8 mouse cellular contexts compared by ENCODE assay signal in the genomic region with DNA sequence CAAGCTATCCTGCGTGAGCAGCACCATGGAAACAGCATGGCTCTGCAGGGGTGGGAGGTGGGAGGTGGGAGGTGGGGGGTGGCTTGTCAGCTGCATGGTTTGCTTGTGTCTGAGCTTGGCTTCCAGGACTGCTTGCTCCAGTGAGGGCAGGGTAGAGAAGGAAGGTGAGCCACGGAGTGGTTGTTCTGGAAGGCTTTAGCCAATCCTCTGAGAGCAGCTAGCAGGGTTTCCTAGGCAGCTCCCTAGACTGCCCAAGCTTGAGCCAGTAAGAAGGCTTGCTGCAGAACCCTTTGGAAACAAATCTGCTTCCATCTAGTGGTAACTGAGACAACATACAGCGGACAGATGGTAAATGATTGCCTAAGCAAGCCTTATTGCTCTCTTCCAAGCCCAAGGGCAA.
DNase-seq lines count a peak whose midpoint lies in the region; ATAC-seq lines count a peak whose summit lies in the region.

No protein-coding gene starts in this region.

- no peak overlapping the region for H3K4me3 ChIP-seq in heart, embryonic 12.5 days
- H3K4me3 ChIP-seq in kidney, embryonic 15.5 days (replicated peaks): no peak overlapping the region
- H3K4me3 ChIP-seq in limb, embryonic 12.5 days (replicated peaks): no peak overlapping the region
- H3K4me3 ChIP-seq in midbrain, embryonic 16.5 days (ENCODE audit: low read depth, low read length): no peak overlapping the region

- no peak overlapping the region for H3K4me2 ChIP-seq in heart, embryonic 12.5 days
- no peak overlapping the region for H3K4me2 ChIP-seq in kidney, embryonic 15.5 days
- no peak overlapping the region for H3K4me2 ChIP-seq in limb, embryonic 12.5 days
- H3K4me2 ChIP-seq in midbrain, embryonic 16.5 days (ENCODE audit: low read length): peak overlapping the region; percentile 27; the same call in 1 of the 2 replicates

- no peak overlapping the region for H3K9ac ChIP-seq in heart, embryonic 12.5 days
- no peak overlapping the region for H3K9ac ChIP-seq in kidney, embryonic 15.5 days
- no peak overlapping the region for H3K9ac ChIP-seq in limb, embryonic 12.5 days (replicated peaks)
- no peak overlapping the region for H3K9ac ChIP-seq in midbrain, embryonic 16.5 days (ENCODE audit: low read depth, low read length)

- no peaks in the 10 kb centered on the region for H3K27me3 ChIP-seq in heart, embryonic 12.5 days (replicated peaks)
- no peaks in the 10 kb centered on the region for H3K27me3 ChIP-seq in kidney, embryonic 15.5 days
- no peaks in the 10 kb centered on the region for H3K27me3 ChIP-seq in limb, embryonic 12.5 days
- no peaks in the 10 kb centered on the region for H3K27me3 ChIP-seq in midbrain, embryonic 16.5 days (ENCODE audit: control insufficient read depth, insufficient read depth, low read depth, low read length)

- 10% methylated on average over 3 of the region's 3 CpGs for WGBS in heart, embryonic 12.5 days
- WGBS in kidney, embryonic 15.5 days: 4% methylated on average over 3 of the region's 3 CpGs
- WGBS in limb, embryonic 12.5 days: 14% methylated on average over 3 of the region's 3 CpGs
- 6% methylated on average over 3 of the region's 3 CpGs for WGBS in midbrain, embryonic 16.5 days

- no peak overlapping the region for H3K27ac ChIP-seq in heart, embryonic 12.5 days (ENCODE audit: poor library complexity, severe bottlenecking)
- H3K27ac ChIP-seq in kidney, embryonic 15.5 days: no peak overlapping the region
- H3K27ac ChIP-seq in limb, embryonic 12.5 days: no peak overlapping the region
- peak overlapping the region; percentile 4; the same call in 1 of the 2 replicates for H3K27ac ChIP-seq in midbrain, embryonic 16.5 days (ENCODE audit: low read length)

- DNase-seq in adrenal gland, postnatal 36 days: peak; percentile 11 to 31
- peak; percentile 62 for DNase-seq in embryo, embryonic 9.5 days (ENCODE audit: extremely low spot score)
- peak; percentile 4 to 20 for DNase-seq in urinary bladder, postnatal 36 days (ENCODE audit: low spot score in 2 of 2)

- peaks cover 9% of the 10 kb centered on the region for H3K4me1 ChIP-seq in heart, embryonic 12.5 days (replicated peaks)
- peaks cover 2% of the 10 kb centered on the region; the same call in 1 of the 2 replicates for H3K4me1 ChIP-seq in kidney, embryonic 15.5 days
- 0 out of 2 replicates have a peak, but pooled peaks cover 4% of the 10 kb centered on the region for H3K4me1 ChIP-seq in limb, embryonic 12.5 days (replicated peaks)
- H3K4me1 ChIP-seq in midbrain, embryonic 16.5 days (ENCODE audit: control insufficient read depth, insufficient read depth, low read length): 0 out of 2 replicates have a peak, but pooled peaks cover 3% of the 10 kb centered on the region

- ATAC-seq in heart, embryonic 12.5 days (ENCODE audit: insufficient number of reproducible peaks, low FRiP score): peak; percentile 78; the same call in 1 of the 2 replicates
- ATAC-seq in kidney, embryonic 15.5 days (replicated peaks; ENCODE audit: low FRiP score): peak; percentile 97
- ATAC-seq in limb, embryonic 12.5 days (ENCODE audit: insufficient number of reproducible peaks, insufficient read depth, low FRiP score, low TSS enrichment, low read depth): peak; percentile 95
- peak; percentile 98 for ATAC-seq in midbrain, embryonic 16.5 days
- no peak for ATAC-seq in granulocyte monocyte progenitor cell, adult 5-6 weeks (replicated peaks; ENCODE audit: poor library complexity, severe bottlenecking)

- H3K36me3 ChIP-seq in heart, embryonic 12.5 days: no peaks in the 10 kb centered on the region
- no peaks in the 10 kb centered on the region for H3K36me3 ChIP-seq in kidney, embryonic 15.5 days
- H3K36me3 ChIP-seq in limb, embryonic 12.5 days: no peaks in the 10 kb centered on the region
- H3K36me3 ChIP-seq in midbrain, embryonic 16.5 days (ENCODE audit: control insufficient read depth, insufficient read depth, low read length): no peaks in the 10 kb centered on the region

- H3K9me3 ChIP-seq in heart, embryonic 12.5 days (replicated peaks): no peaks in the 10 kb centered on the region
- H3K9me3 ChIP-seq in kidney, embryonic 15.5 days (replicated peaks): no peaks in the 10 kb centered on the region
- H3K9me3 ChIP-seq in limb, embryonic 12.5 days: no peaks in the 10 kb centered on the region
- H3K9me3 ChIP-seq in midbrain, embryonic 16.5 days (replicated peaks; ENCODE audit: control insufficient read depth, low read length, poor library complexity, severe bottlenecking): no peaks in the 10 kb centered on the region

Comparison
In these comparisons a context has a peak if more than half of its experiments do, and no peak if none do; other contexts are left out.
1. DNase-seq: peak in every context shown above with its lines; median percentile 62 in embryo, embryonic 9.5 days; 21 in adrenal gland, postnatal 36 days; 12 in urinary bladder, postnatal 36 days.